Mouse (Mus musculus): ENCODE data around the gene Rpgr.

Gene Rpgr

GRCm38 (mm10) chrX:10071529-10071928 lies 145.2 kb downstream of the Rpgr start:
- no peak for DNase-seq (ENCODE audit: low spot score)

- no peak for DNase-seq (ENCODE audit: low spot score)
These were observed 146.0 kb downstream of the Rpgr start for GRCm38 (mm10) chrX:10070689-10071088.

- no peak for DNase-seq (ENCODE audit: low spot score)
These were observed 147.3 kb downstream of the Rpgr start for GRCm38 (mm10) chrX:10069405-10069804.

- no peak for DNase-seq (ENCODE audit: low spot score)
These were observed 152.9 kb downstream of the Rpgr start for GRCm38 (mm10) chrX:10063781-10064180.

- DNase-seq (ENCODE audit: low spot score) = no peak
These were observed 153.4 kb downstream of the Rpgr start for GRCm38 (mm10) chrX:10063361-10063760.

GRCm38 (mm10) chrX:10062201-10062600 lies 154.5 kb downstream of the Rpgr start:
- DNase-seq (ENCODE audit: low spot score) = no peak

- DNase-seq (ENCODE audit: low spot score) = no peak
These were observed 182.1 kb downstream of the Rpgr start for GRCm38 (mm10) chrX:10034666-10035065.
